Mouse (Mus musculus) ovary, adult 2 months (tissue): Measurements from ENCODE around the gene Olfr1432. TPM values are rescaled to one million over a fixed set of nuclear protein-coding genes. Genes with fewer than 3 reads are reported as not detected.

Experiments
- polyA plus RNA-seq: library from polyadenylated mRNA; depleted of rRNA; stranded (reverse); fragments of >200 nt; gene quantifications from 2 replicates; pipeline ENCODE4 v1.2.3, GENCODE M21; 2012; rRNA removed

Gene Olfr1432
- polyA plus RNA-seq, result not detected in 2 replicates

DNA sequence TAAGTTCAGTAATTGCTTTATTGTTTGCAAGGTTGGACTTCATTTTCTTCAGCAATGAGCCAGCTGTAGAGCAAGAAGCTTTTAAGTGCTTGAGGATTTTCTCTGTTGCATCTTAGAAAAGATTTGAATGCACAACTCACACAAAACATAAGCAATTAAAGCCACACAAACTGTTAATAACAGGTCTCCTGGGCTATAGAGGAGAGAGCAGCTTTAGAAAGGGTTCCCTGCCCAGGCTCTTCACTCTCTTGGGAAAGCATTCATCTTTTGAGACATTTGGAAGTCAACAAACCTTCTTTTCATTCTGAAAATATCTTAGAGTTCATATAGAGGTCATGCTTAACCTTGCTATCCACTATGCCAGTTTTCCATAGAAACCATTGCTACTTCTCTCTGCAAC, at the start of gene Olfr1432:
TSS of gene Olfr1432 (minus strand) at position 101 of the 400 bp plus-strand sequence.

DNA sequence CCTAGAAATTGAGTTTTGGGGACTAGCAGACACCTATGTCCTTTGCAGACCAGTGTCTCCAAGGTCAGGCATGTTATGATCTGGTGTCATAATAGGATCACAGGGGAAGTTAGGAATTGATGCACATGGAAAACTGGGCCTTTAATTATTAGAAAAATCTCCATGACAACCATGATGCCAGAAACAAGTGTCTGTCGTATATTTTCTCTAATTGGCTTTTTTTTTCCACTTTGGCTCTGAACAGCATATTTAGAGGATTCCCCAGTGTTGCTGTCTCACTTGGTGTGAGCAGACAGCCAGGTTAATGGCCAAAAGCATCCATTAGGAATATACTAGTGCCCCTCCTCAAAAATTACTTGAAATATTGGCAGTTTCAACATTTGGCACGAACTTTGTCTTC, 47.2 kb upstream of the Olfr1432 start, which contains the start of gene Olfr1434:
TSS of gene Olfr1434 (plus strand) at position 301 of the 400 bp plus-strand sequence.

DNA sequence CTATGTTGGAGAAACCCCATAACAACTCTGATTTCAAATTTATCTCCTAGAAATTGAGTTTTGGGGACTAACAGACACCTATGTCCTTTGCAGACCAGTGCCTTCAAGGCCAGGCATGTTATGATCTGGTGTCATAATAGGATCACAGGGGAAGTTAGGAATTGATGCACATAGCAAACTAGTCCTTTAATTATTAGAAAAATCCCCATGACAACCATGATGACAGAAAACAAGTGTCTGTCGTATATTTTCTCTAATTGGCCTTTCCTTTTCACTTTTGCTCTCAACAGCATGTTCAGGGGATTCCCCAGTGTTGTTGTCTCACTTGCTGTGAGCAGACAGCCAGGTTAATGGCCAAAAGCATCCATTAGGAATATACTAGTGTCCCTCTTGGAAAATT, 28.3 kb upstream of the Olfr1432 start, which contains the start of gene Olfr235:
TSS of gene Olfr235 (plus strand) at position 301 of the 400 bp plus-strand sequence.

DNA sequence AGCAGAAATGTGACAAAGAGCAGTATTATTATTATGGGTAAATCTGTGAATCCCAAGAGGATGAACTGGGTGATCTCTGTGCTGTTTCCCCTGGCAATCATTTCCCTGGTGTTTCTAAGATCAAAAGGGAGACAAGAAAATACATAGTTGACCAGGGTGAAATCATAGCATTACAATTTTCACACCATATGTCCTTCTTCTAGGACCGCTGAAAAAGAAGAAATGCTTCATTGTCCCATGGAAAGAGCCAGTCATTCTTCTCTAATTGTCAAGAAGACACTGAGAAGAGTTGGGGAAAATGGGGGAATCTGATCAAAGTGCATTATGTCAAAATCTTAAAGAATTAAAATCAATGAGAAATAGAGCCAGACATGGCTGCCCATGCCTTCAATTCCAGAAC, 9.2 kb upstream of the Olfr1432 start, which contains the start of gene Olfr262:
TSS of gene Olfr262 (minus strand) at position 101 of the 400 bp plus-strand sequence.

DNA sequence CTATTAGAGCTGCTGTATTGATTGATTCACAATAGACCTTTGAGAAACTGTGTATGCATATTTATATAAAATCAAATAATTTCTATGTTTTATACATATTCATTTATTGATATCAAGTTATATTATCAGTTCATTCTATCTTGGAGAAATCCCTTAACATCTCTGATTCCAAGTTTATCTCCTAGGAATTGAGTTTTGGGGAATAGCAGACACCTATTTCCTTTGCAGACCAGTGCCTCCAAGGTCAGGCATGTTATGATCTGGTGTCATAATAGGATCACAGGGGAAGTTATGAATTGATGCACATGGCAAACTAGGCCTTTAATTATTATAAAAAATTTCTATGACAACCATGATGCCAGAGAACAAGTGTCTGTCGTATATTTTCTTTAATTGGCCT, 32.1 kb downstream of the Olfr1432 start, which contains the start of gene Olfr1431:
TSS of gene Olfr1431 (plus strand) at position 301 of the 400 bp plus-strand sequence.

Other genes starting within 250 kb of the Olfr1432 start
- not detected in 2 replicates for gene Olfr1423, start 191.3 kb downstream of the Olfr1432 start, polyA plus RNA-seq
- not detected in 2 replicates for gene Olfr1424, start 169.9 kb downstream of the Olfr1432 start, polyA plus RNA-seq
- gene Olfr1425, start 154.9 kb downstream of the Olfr1432 start, polyA plus RNA-seq, result not detected in 2 replicates
- not detected in 2 replicates for gene Olfr1426, start 140.6 kb downstream of the Olfr1432 start, polyA plus RNA-seq
- gene Olfr1427, start 129.3 kb downstream of the Olfr1432 start, polyA plus RNA-seq, result not detected in 2 replicates
- gene Olfr1428, start 116.7 kb downstream of the Olfr1432 start, polyA plus RNA-seq, result not detected in 2 replicates
- not detected in 2 replicates for gene Olfr76, start 109.4 kb downstream of the Olfr1432 start, polyA plus RNA-seq
- not detected in 2 replicates for gene Olfr1555-ps1, start 62.5 kb downstream of the Olfr1432 start, polyA plus RNA-seq
- not detected in 2 replicates for gene Olfr1431, start 32.0 kb downstream of the Olfr1432 start, polyA plus RNA-seq
- gene Olfr262, start 9.1 kb upstream of the Olfr1432 start, polyA plus RNA-seq, result not detected in 2 replicates
- gene Olfr235, start 28.4 kb upstream of the Olfr1432 start, polyA plus RNA-seq, result not detected in 2 replicates
- not detected in 2 replicates for gene Olfr1434, start 47.3 kb upstream of the Olfr1432 start, polyA plus RNA-seq
- gene Olfr1436, start 66.5 kb upstream of the Olfr1432 start, polyA plus RNA-seq, result not detected in 2 replicates
- gene Olfr1437, start 92.5 kb upstream of the Olfr1432 start, polyA plus RNA-seq, result not detected in 2 replicates
- not detected in 2 replicates for gene Olfr1438-ps1, start 103.3 kb upstream of the Olfr1432 start, polyA plus RNA-seq
- not detected in 2 replicates for gene Olfr1440, start 154.7 kb upstream of the Olfr1432 start, polyA plus RNA-seq
- not detected in 2 replicates for gene Olfr1441, start 184.8 kb upstream of the Olfr1432 start, polyA plus RNA-seq
- gene Pfpl, start 195.3 kb upstream of the Olfr1432 start, polyA plus RNA-seq, result not detected in 2 replicates
- 5.6 and 7.0 TPM in 2 replicates for gene Mpeg1, start 228.2 kb upstream of the Olfr1432 start, polyA plus RNA-seq